Mouse (Mus musculus) midbrain, postnatal 0 days (tissue): Measurements from ENCODE around the gene Nup188. TPM values are rescaled to one million over a fixed set of nuclear protein-coding genes. Genes with fewer than 3 reads are reported as not detected.

ENCODE experiments used
- ATAC-seq: fragments of 200-750 bp; cut with Nextera tagmentation; 2 replicates; pipeline ENCODE4 v1.8.0; 2017; ENCODE audit warnings: moderate number of reproducible peaks, mild to moderate bottlenecking, moderate TSS enrichment, moderate library complexity; ENCODE audit not compliant: low FRiP score
- DNase-seq: peaks from one replicate; pipeline ENCODE4 v3.0.0-alpha.2; 2015; ENCODE audit warnings: low spot score
- H3K27ac ChIP-seq: fragments of 300-500 bp; sonication (generic); 2 replicates; pipeline ENCODE4 v1.5.1; 2014; ENCODE audit warnings: low read depth, mild to moderate bottlenecking, low read length, mixed read lengths
- H3K27me3 ChIP-seq: fragments of 300-500 bp; sonication (generic); 2 replicates; pipeline ENCODE4 v1.6.1; 2014; ENCODE audit warnings: low read length, control low read depth, mixed read lengths; ENCODE audit not compliant: insufficient read depth
- H3K36me3 ChIP-seq: fragments of 300-500 bp; sonication (generic); 2 replicates; pipeline ENCODE4 v1.6.1; 2014; ENCODE audit warnings: low read length, control low read depth, mixed read lengths; ENCODE audit not compliant: insufficient read depth
- H3K4me1 ChIP-seq: fragments of 300-500 bp; sonication (generic); 2 replicates; pipeline ENCODE4 v1.6.1; 2014; ENCODE audit warnings: mild to moderate bottlenecking, control low read depth, antibody characterized with exemption, low read length, mixed read lengths; ENCODE audit not compliant: insufficient read depth
- H3K4me2 ChIP-seq: fragments of 300-500 bp; sonication (generic); 2 replicates; pipeline ENCODE4 v1.6.1; 2014; ENCODE audit warnings: low read depth, mild to moderate bottlenecking, low read length, mixed read lengths; ENCODE audit not compliant: poor library complexity, severe bottlenecking
- H3K4me3 ChIP-seq: fragments of 300-500 bp; sonication (generic); 2 replicates; pipeline ENCODE4 v1.5.1; 2014; ENCODE audit warnings: low read depth, mild to moderate bottlenecking, low read length, moderate library complexity
- H3K9ac ChIP-seq: fragments of 300-500 bp; sonication (generic); replicated peaks from 2 replicates; pipeline ENCODE4 v1.6.1; 2014; ENCODE audit warnings: mild to moderate bottlenecking, low read length, moderate library complexity, mixed read lengths; ENCODE audit not compliant: poor library complexity, severe bottlenecking
- H3K9me3 ChIP-seq: fragments of 300-500 bp; sonication (generic); 2 replicates; pipeline ENCODE4 v1.6.1; 2016; ENCODE audit warnings: low read length, control low read depth
- CTCF ChIP-seq: IDR thresholded peaks from 2 replicates; pipeline ENCODE4 v1.5.1; 2016; ENCODE audit warnings: antibody characterized with exemption, mild to moderate bottlenecking
- WGBS: fragments of 180-500 bp; shearing (Covaris S2); extraction: QIAGEN DNeasy Blood & Tissue Kit; methylation state at CpG from one replicate; pipeline ENCODE4 v1.1.7; 2014; 5-methylcytosine and 5-hydroxymethylcytosine counted together
- polyA plus RNA-seq: library from polyadenylated mRNA; unstranded; fragments of >200 nt; fragmentation: Nextera tagmentation; extraction: Ambion mirVana; gene quantifications from 2 replicates; pipeline ENCODE4 v1.2.1, GENCODE M21; 2015
- total RNA-seq: library from RNA; depleted of rRNA; stranded (reverse); fragments of >200 nt; gene quantifications from 2 replicates; pipeline ENCODE4 v1.2.3, GENCODE M21; 2014

Nup188 gene
- total and polyA plus RNA-seq, 2 experiments from 2014 or later = 12.2 to 29.5 TPM

DNA sequence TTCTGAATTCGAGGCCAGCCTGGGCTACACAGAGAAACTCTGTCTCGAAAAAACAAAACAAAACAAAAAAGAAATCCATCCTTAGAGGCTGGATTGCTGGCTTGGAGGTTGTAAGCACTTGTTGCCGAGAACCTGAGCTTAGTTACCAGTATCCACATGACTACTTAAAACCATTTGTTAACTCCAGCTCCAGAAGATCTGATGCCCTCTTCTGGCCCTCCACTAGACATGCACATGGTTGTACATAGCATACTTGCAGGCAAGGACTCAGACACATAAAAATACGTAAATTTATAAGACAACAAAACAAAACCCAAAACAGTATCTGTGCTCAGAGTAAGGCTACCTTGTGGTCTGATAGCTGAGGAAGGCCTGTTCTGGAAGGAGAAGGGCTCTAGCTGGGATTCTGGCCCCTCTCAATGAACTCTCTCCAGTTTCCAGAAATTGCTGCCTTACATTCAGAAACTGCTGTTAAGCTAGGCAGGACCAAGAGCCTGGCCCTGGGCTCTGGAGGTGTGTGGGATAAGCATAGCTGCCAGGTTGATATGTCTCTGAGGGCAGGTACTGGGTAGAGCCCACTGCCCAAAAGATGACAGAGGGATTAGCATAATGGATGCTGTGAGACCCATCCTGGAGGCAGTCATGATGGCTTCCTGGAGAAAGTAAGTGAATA lies 25.0 kb upstream of the Nup188 start:
- H3K4me2 ChIP-seq = no peak overlapping the region
- 0 out of 2 replicates have a peak overlapping the region, but pooled peaks have one; percentile 24 for H3K9ac ChIP-seq
- H3K4me1 ChIP-seq = peaks cover 3% of the 10 kb centered on the region; the same call in 1 of the 2 replicates
- ATAC-seq = no peak
- peaks cover 66% of the 10 kb centered on the region for H3K36me3 ChIP-seq
- WGBS = 81% methylated on average over 4 of the region's 4 CpGs
- H3K27me3 ChIP-seq = no peaks in the 10 kb centered on the region
- TF ChIP-seq CTCF = peak; percentile 20; the same call in 1 of the 2 replicates
- DNase-seq = no peak
- no peak overlapping the region for H3K4me3 ChIP-seq
- no peak overlapping the region for H3K27ac ChIP-seq
- no peaks in the 10 kb centered on the region for H3K9me3 ChIP-seq

DNA sequence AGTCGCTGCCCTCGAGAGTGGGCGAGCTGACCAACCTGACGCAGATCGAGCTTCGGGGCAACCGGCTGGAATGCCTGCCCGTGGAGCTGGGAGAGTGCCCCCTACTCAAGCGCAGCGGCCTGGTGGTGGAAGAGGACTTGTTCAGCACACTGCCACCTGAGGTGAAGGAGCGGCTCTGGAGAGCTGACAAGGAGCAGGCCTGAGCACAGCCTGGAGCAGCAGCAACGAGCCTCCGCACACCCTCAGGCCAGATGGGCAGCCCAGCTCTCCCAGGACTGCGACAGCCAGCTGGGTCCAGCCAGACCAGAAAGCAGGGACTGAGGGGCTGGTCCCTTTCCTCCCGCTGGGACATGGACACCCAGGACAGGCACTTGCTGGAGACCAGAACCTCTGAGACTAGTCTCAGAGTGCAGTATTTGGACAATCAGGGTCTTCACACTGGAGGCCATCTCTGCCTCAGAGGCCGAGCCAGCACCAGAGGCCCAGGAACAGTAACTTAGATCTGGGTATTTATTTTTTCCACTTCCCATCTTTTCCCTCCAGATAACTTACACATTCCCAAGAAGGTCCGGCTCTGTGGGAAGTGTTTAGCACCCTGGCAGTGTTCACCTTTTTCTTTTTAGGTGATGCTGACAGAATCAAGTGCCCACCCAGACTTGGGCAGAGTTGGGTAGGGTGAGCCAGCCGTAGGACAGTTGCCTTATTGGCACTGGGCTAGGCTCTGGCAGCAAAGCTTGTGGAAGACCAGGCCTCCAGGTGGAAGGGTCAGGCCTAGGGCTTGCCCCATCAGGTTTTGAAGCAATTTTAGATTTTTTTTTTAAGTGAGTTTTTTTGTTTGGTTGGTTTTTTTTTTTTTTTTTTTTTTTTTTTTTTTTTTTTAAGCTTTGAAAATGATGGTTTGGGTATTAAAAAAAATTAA lies 24.0 kb upstream of the Nup188 start:
- no peak for TF ChIP-seq CTCF
- H3K36me3 ChIP-seq = peaks cover 57% of the 10 kb centered on the region
- DNase-seq = no peak

DNA sequence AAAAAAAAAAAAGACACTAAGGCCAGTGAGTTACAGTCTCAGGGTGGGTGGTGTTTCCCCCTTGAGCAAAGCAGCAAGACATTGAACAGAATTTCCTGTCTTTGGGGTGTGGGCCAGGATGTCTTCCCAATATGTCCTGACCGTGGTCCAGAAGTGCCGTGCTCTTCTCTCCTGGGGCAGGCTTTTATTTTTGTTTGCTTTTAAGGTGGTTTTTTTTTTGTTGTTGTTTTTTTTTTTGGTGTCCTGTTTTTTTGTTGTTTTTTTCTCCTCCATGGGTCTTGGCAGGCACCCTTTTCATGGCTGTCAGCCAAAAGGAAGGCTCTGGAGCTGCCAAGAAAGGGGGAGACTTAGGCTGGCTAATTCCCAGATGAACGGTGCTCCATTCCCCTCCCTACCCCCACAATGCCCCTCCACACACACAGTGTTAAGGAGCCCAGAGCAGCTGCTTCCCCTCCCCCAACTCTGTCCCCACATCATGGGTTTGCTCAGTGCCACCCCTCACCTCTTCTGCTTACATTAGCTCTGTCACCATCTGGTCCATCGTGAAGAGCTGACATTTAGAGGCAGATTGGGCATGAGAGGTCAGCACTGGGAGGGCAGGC lies 23.3 kb upstream of the Nup188 start:
- Histone ChIP-seq H3K4me1 (peaks cover 3% of the 10 kb centered on the region; the same call in 1 of the 2 replicates), H3K4me2 (no peak overlapping the region), H3K4me3 (no peak overlapping the region), H3K9me3 (no peaks in the 10 kb centered on the region), H3K27ac (no peak overlapping the region), H3K27me3 (no peaks in the 10 kb centered on the region), H3K9ac (no peak overlapping the region), H3K36me3 (peaks cover 54% of the 10 kb centered on the region)
- ATAC-seq (no peak), DNase-seq (peak; percentile 91)
- 52% methylated on average over 4 of the region's 4 CpGs for WGBS
- no peak for TF ChIP-seq CTCF

More for the DNA sequence above, 24.0 kb upstream of the Nup188 start:
- H3K4me3 ChIP-seq = no peak overlapping the region
- no peak overlapping the region for H3K27ac ChIP-seq
- H3K27me3 ChIP-seq = no peaks in the 10 kb centered on the region
- H3K4me2 ChIP-seq = no peak overlapping the region
- 83% methylated on average over 18 of the region's 18 CpGs for WGBS
- H3K9ac ChIP-seq = no peak overlapping the region
- peaks cover 3% of the 10 kb centered on the region; the same call in 1 of the 2 replicates for H3K4me1 ChIP-seq
- H3K9me3 ChIP-seq = no peaks in the 10 kb centered on the region
- no peak for ATAC-seq

DNA sequence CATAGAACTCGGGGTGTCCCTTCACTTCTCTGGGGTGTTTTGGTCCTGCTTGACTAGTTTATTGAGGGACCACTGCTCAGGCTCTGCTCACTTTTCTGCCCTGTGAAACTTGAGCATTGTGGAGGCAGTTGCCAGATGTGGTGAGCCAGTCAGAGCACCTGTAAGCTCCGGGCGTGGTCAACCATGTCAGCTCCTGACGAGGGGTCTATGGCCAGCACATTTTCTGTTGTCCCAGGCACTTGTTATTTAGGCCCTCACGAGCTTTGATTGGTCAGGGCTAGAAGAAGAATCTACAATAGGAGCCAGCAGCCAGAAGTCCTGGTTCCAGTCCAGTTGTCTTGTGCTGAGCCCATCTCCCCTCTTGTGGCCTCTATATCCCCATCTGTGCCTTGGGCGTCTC lies 22.4 kb upstream of the Nup188 start:
- Histone ChIP-seq H3K9me3 (no peaks in the 10 kb centered on the region), H3K27ac (no peak overlapping the region), H3K4me1 (peaks cover 3% of the 10 kb centered on the region; the same call in 1 of the 2 replicates), H3K4me3 (no peak overlapping the region), H3K36me3 (peaks cover 46% of the 10 kb centered on the region), H3K4me2 (no peak overlapping the region), H3K9ac (no peak overlapping the region), H3K27me3 (no peaks in the 10 kb centered on the region)
- no peak for DNase-seq
- no peak for ATAC-seq
- WGBS = 96% methylated on average over 6 of the region's 6 CpGs
- no peak for TF ChIP-seq CTCF

DNA sequence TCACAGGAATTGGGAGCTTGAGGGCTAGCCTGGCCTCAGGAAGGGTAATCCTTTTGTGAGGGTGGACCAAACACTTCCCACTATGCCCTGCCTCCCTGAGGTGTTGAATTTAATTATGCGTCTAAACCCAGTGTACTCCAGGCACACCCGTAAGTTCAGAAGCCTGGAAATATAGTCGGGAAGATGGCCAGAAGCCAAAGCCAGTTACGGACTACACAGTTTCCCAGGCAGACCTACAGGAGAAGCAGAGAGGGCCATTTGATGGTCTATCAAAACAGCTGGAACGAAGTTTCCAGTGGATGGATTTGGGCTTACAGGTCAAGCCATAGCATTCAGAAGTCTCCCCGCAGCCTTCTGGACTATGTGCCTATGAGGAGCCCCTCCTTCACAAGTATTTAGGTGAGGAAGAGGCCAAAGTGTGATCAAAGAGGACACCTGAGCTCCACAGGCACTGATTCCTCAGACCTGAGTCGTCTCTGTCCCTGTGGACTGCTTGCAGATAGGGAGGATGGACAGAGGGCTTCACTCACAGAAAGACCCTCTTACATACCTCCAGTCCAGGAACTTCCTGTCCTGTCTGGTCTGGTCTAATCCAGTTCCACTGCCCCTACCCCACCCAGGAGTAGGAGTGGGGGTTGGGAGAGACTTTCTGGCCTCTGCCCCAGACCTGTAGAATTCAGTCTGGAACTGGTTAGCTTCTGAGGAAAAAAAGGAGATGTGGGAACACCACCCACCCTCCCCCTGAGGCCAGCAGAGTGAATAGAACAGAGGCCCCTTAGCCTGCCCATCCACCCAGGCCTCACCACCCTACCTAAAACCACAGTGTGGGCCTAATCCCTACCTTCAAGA lies 21.3 kb upstream of the Nup188 start:
- peaks cover 42% of the 10 kb centered on the region for H3K36me3 ChIP-seq

More for the DNA sequence above, 21.3 kb upstream of the Nup188 start:
- no peak overlapping the region for H3K4me2 ChIP-seq
- no peak for TF ChIP-seq CTCF
- H3K27me3 ChIP-seq = no peaks in the 10 kb centered on the region
- no peaks in the 10 kb centered on the region for H3K9me3 ChIP-seq
- WGBS = 69% methylated on average over 7 of the region's 7 CpGs
- ATAC-seq (no peak), DNase-seq (no peak)
- peaks cover 3% of the 10 kb centered on the region; the same call in 1 of the 2 replicates for H3K4me1 ChIP-seq
- peak overlapping the region; percentile 73 for H3K27ac ChIP-seq
- no peak overlapping the region for H3K4me3 ChIP-seq
- H3K9ac ChIP-seq = no peak overlapping the region
